Mouse (Mus musculus) small intestine, adult 2 months (tissue): ENCODE measurements around the gene Prmt2.

Experiments
- CTCF ChIP-seq: fragments of 200-500 bp; IDR thresholded peaks from 2 replicates; pipeline ENCODE4 v1.5.1; 2012; ENCODE audit warnings: low read depth, mild to moderate bottlenecking, control low read depth, inconsistent platforms, low read length, moderate library complexity, mixed read lengths; ENCODE audit not compliant: insufficient replicate concordance, insufficient read length; ENCODE audit errors: extremely low read depth
- POLR2A ChIP-seq: fragments of 200-500 bp; IDR thresholded peaks from 2 replicates; pipeline ENCODE4 v1.6.1; 2012; ENCODE audit warnings: low read depth, mild to moderate bottlenecking, control low read depth, inconsistent platforms, low read length, moderate library complexity

DNA sequence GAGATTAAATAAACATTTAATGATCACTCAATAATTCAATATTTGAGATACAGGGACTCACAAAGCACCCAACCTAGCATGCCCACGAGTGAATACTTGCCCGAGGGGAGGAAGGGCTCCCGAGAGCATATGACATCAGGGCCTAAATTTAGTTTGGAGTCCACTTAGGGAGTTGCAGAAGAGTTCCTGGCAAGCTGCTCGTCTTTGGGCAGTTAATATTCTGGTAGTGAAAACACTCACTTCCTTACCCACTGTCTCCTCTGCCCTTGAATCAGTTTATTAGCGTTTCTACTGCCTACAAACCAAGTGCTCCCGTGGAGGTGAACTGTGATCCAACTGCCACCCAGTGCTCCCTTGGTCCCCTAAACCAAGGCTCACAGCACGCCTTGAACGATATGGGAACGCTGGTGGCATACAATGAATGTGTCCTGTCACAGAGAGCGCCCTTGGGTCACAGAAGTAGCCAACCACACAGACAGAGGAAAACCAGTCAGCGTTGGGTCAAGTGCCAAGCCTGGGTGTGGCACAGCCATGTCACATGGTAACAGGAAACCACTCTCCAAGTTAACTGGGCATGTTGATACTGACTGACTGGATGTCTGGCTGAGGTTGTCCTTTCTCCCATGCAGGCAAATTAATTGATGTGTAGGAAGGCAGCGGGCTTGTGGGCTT, 20.2 kb upstream of the Prmt2 start:
- TF ChIP-seq CTCF = no peak
- no peak for TF ChIP-seq POLR2A
